Mouse (Mus musculus): ENCODE measurements around the gene Cyp4f16.

- TF ChIP-seq CTCF (IDR thresholded peaks at IDR 0.05; ENCODE audit: insufficient read depth, low read depth, low read length) (no peak), POLR2A (IDR thresholded peaks at IDR 0.05; ENCODE audit: insufficient read depth, low read depth, low read length) (no peak)
Observed at GRCm38 (mm10) chr17:32536867-32537250, 501 bp downstream of the Cyp4f16 start.

Data from olfactory bulb, adult 2 months (tissue).